Mouse (Mus musculus): Measurements from ENCODE around the gene Ctbp2. TPM values are rescaled to one million over a fixed set of nuclear protein-coding genes. Genes with fewer than 3 reads are reported as not detected.

Ctbp2 gene
- total RNA-seq, 2 experiments from 2014 or later: 23.8 to 28.6 TPM

DNA sequence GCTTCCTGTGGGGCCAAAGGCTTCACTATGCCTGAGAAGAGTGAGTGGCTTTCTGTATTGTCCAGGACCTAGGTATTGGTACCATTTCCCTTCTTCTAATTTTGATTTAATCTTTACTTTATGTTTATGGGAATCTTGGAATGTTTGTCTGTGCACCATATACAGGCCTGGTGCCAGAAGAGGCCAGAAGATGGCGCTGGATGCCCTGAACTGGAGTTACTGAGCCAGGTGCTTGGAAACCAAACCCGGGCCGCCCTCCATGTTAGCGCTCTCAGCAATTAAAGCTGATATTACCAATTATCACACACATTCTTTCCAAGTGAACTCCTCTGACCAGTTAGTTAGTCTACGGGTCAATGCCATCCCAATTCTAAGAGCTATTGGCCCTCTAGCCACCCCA, 69.7 kb downstream of the Ctbp2 start:
- intact Hi-C loops (cut with DNase I): no loop called here
- DNase-seq: no peak

GRCm38 (mm10) chr7:133053757-133054156, 70.4 kb downstream of the Ctbp2 start:
- no peak for DNase-seq
- intact Hi-C loops (cut with DNase I): no loop called here

DNA sequence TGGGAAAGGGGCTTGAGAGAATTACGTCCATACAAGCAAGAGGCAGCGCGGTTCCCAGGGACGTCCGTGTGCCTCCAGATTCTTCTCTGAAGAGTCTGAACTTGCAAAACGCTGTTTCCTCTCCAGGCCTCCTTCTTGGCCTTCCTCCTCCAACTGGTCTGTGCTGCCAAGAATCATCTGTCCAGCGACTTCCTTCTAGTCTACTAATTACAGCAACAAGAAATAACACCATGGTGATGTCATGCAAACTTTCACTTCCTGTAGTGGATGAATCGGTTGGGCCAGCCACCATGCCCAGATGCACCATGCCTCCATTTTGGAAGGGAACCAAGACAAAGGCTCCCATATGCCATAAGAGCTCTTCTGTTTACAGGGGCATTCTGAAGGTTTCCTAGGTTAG, 71.3 kb downstream of the Ctbp2 start:
- peak; percentile 61 to 64 for DNase-seq
- intact Hi-C loops (cut with DNase I): no loop called here

- no peak for DNase-seq
- intact Hi-C loops (cut with DNase I): no loop called here
Observed at GRCm38 (mm10) chr7:133050681-133051080, 73.5 kb downstream of the Ctbp2 start.

DNA sequence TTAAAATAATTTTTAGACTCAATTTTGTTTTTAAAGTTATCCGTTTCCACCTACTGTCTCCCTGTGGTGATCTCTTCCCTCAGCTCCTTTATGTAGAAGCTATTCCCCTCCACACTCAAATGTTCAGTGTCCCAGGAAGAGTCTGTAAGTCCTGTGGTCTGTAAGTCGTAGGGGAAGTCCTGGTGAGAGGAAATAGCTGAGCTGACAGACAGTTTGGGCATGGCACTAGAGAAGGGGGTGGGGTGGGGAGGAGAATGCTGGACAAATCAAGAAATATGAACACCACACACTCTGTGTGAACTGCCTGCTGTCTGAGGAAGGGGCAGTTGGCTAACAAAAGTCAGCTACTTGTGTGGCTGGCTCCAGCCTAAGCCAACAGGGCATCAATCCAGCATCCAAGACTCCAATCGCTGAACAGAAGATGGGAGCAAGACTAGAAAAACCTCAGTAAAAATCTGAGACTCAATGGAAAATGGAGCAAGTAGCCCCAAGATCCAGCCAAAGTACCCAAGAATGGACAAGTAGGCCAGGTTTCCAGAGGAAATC, 76.0 kb downstream of the Ctbp2 start:
- intact Hi-C loops (cut with DNase I): no loop called here
- DNase-seq: no peak

GRCm38 (mm10) chr7:133047287-133047686, 76.9 kb downstream of the Ctbp2 start:
- intact Hi-C loops (cut with DNase I): no loop called here
- DNase-seq: peak in 1 of 2 experiments; percentile 49

- intact Hi-C loops (cut with DNase I): no loop called here
- no peak for DNase-seq
Observed at GRCm38 (mm10) chr7:133044721-133045120, 79.4 kb downstream of the Ctbp2 start.

GRCm38 (mm10) chr7:133041784-133042183, 82.4 kb downstream of the Ctbp2 start:
- intact Hi-C loops (cut with DNase I): no loop called here
- DNase-seq: no peak

GRCm38 (mm10) chr7:133040688-133041345, 83.3 kb downstream of the Ctbp2 start:
- intact Hi-C loops (cut with DNase I): no loop called here

DNA sequence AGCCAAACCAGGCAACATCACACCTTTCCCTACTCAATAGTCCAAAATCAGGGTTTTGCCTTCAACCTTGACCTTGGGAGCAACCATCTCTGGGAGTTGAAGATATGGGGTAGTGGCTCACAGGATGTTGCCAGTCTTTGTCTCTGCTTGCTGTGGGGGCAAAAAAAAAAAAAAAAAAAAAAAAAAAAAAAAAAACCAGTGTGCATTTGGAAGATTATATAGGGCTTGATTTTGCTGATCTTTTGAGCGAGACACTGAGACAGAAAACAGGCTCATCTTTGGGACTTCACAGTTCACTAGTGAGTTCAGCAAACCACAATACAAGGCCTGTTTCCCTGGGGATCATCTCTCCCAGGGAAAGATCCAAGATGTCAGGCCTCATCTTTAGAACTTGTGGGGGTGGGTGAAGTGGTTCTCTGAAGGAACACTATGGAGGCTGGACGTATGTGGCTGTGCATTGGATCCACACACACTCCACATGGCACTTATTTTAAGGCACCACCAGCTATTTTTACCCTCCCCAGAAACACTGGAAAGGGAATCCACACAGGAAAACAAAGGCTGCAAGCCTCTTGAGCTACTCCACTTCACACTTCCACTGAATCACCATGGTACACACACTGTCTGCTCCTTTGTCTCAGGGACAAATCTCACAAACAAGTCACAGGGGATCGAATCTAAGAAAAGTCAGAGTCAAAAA, 84.4 kb downstream of the Ctbp2 start:
- intact Hi-C loops (cut with DNase I): no loop called here

More at GRCm38 (mm10) chr7:133040688-133041345, 83.3 kb downstream of the Ctbp2 start:
- DNase-seq: no peak

DNA sequence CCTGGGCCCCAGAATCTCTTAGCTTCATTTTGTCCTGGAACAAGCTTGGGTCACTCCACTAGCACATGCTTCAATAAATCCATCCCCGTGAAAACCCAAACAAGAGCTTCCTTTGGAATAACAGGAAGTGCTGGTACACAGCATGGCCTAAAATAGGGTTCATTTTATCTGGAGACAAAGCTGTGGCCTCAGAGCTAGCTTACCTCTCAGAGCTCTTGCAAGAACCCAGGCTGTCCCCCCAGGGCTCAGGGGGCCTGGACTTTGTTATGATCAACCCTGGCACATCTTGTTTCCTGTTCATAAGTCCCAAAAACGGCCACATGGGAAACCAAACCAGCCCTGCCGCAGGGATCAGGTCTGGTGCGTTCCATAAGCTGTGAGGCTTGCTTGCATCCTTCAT, 86.5 kb downstream of the Ctbp2 start:
- no peak for DNase-seq
- intact Hi-C loops (cut with DNase I): no loop called here

More for the DNA sequence above, 84.4 kb downstream of the Ctbp2 start:
- DNase-seq: no peak

DNA sequence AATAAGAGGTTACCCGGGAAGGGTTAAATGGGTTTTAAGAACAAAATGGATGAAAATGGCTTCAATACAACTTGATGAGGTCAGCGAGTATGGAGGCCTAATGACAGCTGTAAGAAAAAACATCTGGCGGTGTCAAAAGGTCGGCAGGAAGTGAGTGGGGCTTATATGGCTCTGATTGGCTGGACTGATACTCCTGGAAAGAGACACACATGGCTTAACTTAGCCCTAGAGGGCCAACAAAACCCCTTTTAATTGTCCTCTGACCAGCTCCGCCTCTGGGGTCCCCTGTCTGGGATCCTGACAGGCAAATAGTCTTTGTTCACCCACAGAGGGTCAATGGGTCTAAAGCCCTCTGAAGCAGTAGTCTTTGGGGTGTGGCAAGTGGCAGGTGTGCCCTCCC, 86.9 kb downstream of the Ctbp2 start:
- intact Hi-C loops (cut with DNase I): no loop called here
- DNase-seq: no peak

GRCm38 (mm10) chr7:133035901-133036300, 88.3 kb downstream of the Ctbp2 start:
- intact Hi-C loops (cut with DNase I): no loop called here

GRCm38 (mm10) chr7:133032589-133033203, 91.5 kb downstream of the Ctbp2 start:
- DNase-seq: peak; percentile 70 to 71
- intact Hi-C loops (cut with DNase I): loop anchor here (2.0 to 5.0 kb wide), 7 partner anchors 35 to 605 kb away; partner anchors contain the start of genes Edrf1 and Fgfr2

More at GRCm38 (mm10) chr7:133035901-133036300, 88.3 kb downstream of the Ctbp2 start:
- no peak for DNase-seq

DNA sequence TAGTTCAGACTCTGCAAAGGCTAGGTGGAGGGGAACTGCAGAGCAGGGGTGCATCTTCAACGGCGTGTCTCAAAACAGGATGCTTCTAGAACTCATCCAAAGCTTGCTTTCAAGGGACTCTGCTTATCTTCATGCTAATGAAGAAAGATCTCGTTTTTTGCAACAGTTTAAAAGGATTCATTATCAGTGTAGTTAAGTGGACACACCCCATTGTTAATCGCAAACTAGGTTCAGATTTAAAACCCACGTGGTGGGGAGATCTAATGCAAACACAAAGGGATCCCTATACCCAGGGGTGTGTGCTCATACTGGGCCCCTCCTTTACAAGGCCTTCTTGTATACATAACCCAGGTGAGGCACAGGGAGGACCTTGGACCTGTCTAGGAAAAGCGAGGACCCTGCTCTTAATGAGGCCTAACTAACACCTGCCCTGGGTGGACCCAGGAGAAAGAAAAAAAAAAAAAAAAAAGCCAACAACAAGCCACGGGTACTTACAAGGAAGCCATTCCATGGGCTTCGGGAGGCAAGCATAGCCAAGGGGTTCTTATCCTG, 94.6 kb downstream of the Ctbp2 start:
- intact Hi-C loops (cut with DNase I): loop anchor here (5.0 kb wide), 5 partner anchors 38 to 608 kb away; partner anchors contain the start of gene Edrf1
- DNase-seq: no peak

- intact Hi-C loops (cut with DNase I): no loop called here
- DNase-seq: no peak
Observed at GRCm38 (mm10) chr7:133029004-133029403, 95.2 kb downstream of the Ctbp2 start.

GRCm38 (mm10) chr7:133027930-133028329, 96.2 kb downstream of the Ctbp2 start:
- intact Hi-C loops (cut with DNase I): no loop called here
- no peak for DNase-seq

GRCm38 (mm10) chr7:133024694-133025093, 99.5 kb downstream of the Ctbp2 start:
- intact Hi-C loops (cut with DNase I): no loop called here
- DNase-seq: no peak

GRCm38 (mm10) chr7:133019481-133020020, 104.6 kb downstream of the Ctbp2 start:
- intact Hi-C loops (cut with DNase I): no loop called here
- DNase-seq: no peak

DNA sequence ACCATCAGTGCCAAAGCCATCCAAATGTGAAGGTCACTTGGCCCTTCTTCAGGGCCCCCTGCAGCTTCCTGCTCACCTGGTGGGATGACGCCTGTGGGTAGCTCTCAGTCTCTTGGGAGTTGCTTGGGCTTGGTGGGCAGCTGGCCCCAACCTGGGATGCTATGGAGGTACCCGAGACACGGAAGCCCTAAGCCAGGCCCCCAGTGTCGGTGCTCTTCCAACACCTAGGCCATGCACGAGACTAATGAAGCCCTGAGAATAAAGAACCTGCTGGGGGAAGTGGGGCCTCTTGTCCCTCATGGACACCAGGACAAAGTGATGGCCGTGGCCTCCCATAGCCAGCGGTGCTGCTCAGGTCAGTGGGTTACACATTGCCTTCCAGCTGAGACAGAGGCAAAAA, 105.2 kb downstream of the Ctbp2 start:
- no peak for DNase-seq
- intact Hi-C loops (cut with DNase I): no loop called here
